Mouse (Mus musculus) lung, postnatal 4 days (tissue): ENCODE measurements at regions not wholly inside any gene's neighbourhood (a gene's known extent, or its start where the extent isn't known, plus 50 kb on each side); places are given as distances from the start of the nearest gene placed in this dataset.
A peak's percentile ranks its signal among the peaks of the same experiment; 100 is the strongest.
"Not testable (repeated sequence)": the region's sequence is repeated elsewhere in the genome, so short reads cannot be mapped to it uniquely, and the experiment has no call there.

ENCODE experiments used
- DNase-seq, 2 experiments: peaks; one replicate each; pipeline ENCODE4 v3.0.0; 2021

DNA sequence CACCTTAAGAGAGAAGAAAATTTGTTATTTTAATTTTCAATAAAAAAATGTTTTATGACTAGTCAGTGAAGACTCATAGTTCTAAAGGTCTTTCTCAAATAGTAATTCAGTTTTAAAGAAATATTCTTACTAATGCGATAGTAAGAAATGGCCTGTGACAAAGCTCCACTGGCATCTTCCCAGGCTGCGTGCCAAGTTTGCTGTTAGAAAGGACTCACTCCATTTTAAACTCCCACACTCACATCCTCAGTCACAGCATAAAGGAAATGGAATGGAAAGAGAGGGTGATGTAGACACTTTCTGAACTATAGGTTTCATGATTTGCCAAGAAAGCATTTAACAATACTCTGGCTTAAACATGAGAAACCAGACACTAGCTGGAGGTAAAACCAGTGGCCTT is 436.6 kb downstream of the Mei4 start:
- no peak for DNase-seq

DNA sequence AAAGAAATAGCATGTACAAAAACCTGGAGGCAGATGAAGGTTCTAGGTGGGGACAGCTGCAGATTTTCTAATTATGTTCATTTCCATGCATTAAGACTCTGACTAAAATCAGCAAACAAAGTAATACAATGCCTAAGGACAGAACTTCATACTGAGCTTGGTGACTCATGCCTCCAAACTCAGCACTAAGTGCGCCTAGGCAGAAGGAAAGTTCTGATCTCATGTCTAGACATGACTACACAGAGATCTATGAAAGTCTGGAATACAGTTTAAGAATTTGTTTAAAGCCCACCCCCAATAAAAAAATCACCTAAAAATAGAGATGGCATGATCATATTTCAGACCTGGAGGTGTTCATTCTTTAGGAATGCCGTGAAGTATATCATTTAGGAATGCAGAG is 442.8 kb downstream of the Mei4 start:
- DNase-seq, result no peak

DNA sequence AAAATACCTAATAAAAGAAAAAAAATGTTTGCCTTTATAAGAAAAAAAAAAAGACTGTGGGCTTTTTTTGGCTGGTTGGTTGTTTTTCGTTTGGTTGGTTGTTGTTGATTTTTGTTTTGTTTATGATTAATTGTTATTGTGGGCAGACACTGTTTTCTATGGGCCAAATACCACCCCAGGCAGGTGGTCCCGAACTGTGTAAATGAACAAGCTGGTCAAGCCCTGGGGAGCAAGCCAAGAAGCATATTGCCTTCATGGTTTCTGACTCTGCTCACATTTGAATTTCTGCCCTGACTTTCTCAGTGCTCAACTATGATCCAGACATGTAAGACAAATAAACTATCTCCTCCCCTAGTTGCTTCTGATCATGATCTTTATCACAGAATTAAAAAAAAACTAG is 449.0 kb downstream of the Mei4 start:
- DNase-seq, result no peak

DNA sequence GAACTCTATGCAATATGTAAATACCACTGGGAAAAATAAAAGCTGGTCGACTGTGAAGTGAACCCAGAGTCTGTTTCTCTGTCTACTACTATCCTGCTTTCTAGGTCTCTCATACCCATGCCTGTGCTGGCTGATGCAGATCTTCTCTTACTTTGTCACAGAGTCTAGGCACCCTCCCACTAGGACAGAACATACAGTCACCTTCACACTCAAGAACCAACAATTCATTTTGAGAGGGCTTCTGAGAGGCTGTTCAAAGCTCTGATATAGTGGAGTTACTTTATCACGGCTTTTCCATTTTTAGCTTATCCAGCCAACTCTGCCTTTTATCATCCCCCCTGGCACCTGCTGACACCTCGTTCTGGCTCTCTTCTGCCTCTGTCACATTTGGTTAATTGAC is 477.0 kb downstream of the Mei4 start:
- DNase-seq, result no peak

DNA sequence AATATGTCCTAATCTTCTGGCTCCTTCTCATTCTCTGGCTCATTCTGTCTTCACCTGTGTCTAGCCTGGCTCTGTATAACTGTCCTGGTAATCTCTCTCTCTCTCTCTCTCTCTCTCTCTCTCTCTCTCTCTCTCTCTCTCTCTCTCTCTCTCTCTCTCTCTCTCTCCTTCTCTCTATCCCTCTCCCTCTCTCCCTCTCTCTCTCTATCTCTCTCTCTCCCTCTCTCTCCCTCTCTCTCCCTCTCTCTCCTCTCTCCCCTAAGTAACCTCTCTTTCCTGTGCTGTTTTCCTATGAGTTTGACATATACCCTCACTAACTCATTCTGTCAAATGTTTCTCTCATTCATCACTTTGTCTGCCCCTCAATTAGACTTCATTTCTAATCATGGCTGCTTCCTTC is 478.6 kb upstream of the Irak1bp1 start:
- DNase-seq, result not testable (repeated sequence)

DNA sequence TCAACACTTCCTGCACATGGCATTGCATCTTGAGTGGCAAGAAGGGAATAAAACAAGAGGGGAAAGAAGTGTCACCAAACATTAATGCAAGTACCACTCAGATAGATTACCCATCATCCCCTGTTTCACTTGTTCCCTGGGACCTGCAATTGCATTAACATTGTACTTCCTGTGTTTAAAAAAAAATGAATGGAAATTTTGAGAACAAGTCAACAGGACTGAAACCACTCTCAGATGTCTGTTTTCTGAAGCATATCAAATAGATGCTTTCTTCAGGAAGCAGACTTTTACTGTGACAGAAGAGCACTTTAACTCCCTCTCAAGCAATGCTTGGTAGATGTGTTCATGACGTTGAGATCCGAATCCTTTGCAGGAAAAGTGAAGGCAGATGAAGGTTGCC is 469.8 kb upstream of the Irak1bp1 start:
- DNase-seq, result no peak

DNA sequence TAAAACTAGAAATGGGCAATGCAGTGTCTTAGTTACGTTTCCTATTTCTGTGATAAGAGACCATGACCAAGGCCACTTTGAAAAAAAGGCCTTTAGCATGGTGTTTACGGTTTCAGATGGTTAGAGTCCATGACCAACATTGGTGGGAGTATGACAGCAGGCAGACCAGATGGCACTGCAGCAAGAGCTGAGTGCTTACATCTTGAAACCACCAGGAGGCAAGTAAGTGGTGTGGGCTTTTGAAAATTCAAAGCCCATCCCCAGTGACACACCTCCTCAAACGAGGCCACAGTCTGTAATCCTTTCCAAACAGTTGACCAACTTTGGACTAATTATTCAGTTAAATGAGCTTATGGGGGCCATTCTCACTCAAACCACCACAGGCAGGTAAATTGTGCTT is 427.0 kb upstream of the Irak1bp1 start:
- DNase-seq, result no peak

DNA sequence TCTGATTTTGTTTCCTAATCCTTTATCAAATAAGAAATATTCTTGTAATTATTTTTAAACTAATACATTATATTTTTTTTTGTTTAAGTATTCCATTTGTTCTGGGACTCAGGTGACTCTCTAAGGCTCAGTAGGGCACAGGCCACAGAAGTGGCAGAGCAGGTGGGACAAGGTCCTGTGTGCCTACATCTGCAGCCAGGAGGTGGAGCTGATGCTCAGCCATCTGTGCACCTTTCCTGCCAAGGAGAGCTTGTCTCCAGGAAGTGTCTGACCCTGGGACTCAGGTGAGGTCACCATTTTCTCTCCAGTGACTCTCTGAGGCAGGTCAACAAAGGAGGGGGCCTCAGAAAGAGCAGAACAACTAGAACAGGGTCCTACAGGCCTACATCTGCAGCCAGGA is 425.3 kb upstream of the Irak1bp1 start:
- peak in 1 of 2 experiments; percentile 21 for DNase-seq

DNA sequence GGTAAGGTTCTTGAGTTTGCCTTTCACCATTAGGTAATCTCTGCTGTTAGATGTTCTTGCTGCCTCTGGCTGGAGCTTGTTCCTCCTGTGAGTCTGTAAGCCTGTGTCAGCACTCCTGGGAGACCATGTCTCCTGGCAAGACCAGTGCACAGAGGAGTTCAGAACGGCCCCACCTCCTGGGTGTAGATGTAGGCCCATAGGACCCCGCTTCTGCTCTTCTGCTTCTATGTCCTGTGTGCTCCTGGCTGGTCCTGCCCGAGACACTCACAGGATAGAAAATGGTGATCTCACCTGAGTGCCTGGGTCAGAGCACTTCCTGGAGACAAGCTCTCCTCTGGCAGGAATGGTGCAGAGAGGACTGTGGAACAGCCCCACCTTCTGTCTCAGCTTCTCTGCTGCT is 422.2 kb upstream of the Irak1bp1 start:
- no peak for DNase-seq

DNA sequence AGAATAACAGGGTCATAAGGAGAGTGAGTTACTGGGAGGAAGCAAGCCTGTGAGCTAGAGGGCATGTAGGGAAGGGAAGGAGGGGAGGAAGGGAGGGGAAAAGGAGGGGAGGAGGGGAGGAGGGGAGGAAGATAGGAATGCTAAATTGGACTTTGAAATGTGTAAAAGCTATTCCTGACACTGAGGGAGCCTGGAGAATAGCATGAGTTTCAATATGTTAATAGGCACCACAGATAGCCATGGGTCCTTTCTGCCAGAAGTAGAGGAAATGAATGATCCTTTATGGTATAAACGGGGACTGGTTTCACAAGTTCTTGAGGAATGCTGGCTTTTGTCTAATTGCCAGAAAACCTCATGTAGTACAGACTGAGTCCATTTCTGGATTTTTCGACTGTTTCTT is 420.4 kb upstream of the Irak1bp1 start:
- DNase-seq, result no peak
